Mouse (Mus musculus): ENCODE measurements around the gene Cnot1. TPM values are rescaled to one million over a fixed set of nuclear protein-coding genes. Genes with fewer than 3 reads are reported as not detected.

The Cnot1 gene
- polyA plus RNA-seq, 1 experiment, result 1.2 TPM

- Histone ChIP-seq H3K36me3 (ENCODE audit: control insufficient read depth) (peaks cover 88% of the 10 kb centered on the region), H3K9me3 (ENCODE audit: control insufficient read depth, low read length) (peaks cover 7% of the 10 kb centered on the region), H3K4me3 (replicated peaks) (no peak overlapping the region), H3K4me1 (ENCODE audit: control insufficient read depth) (no peaks in the 10 kb centered on the region; the same call in 1 of the 2 replicates), H3K27me3 (ENCODE audit: control insufficient read depth) (no peaks in the 10 kb centered on the region)
- TF ChIP-seq TAL1 (IDR thresholded peaks at IDR 0.05; ENCODE audit: low read length) (no peak), GATA1 (IDR thresholded peaks at IDR 0.05; ENCODE audit: low read length) (no peak)
Measured at GRCm38 (mm10) chr8:95782628-95783027, 24.6 kb downstream of the Cnot1 start.

DNA sequence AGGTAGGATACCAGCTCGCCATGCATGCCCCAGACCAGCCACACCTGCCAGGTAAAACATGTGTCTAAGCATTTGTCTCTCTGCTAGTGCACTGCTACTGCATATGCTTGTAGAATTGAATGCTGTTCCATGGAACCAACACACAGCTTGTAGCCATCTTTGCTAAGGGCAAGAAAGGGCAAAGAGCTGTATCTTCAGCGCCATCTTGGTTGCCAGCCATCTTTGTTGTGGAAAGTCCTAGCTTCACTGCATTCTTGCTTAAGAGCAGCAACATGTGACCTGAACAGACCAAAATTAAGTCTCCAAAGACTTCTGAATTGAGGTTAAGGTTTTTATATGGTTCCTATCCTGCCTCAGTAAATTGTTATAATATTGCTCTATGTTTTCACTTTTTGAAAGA lies 25.5 kb downstream of the Cnot1 start:
- Histone ChIP-seq H3K36me3 (ENCODE audit: control insufficient read depth) (peaks cover 87% of the 10 kb centered on the region), H3K4me1 (ENCODE audit: control insufficient read depth) (no peaks in the 10 kb centered on the region; the same call in 1 of the 2 replicates), H3K27me3 (ENCODE audit: control insufficient read depth) (no peaks in the 10 kb centered on the region), H3K9me3 (ENCODE audit: control insufficient read depth, low read length) (peaks cover 7% of the 10 kb centered on the region), H3K4me3 (replicated peaks) (no peak overlapping the region)
- TF ChIP-seq GATA1 (IDR thresholded peaks at IDR 0.05; ENCODE audit: low read length) (no peak), TAL1 (IDR thresholded peaks at IDR 0.05; ENCODE audit: low read length) (no peak)

DNA sequence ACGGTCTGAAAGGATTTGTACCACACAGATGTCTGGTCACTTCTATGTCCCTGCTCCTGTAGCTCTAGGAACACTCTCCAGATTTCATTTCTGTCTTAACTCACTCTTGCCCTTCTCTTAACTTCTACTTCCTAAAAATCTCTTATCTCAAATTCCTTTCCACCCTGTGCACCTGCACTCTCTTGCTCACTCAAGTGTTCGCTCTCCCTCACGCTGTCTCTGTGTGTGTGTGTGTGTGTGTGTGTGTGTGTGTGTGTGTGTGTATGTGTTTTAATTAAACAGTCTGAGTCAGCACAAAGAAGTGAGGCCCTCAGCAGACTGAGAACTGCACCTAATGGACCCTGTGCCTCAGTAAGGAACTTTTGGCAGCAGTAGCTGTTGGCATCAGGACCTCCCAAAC lies 26.2 kb downstream of the Cnot1 start:
- Histone ChIP-seq H3K36me3 (ENCODE audit: control insufficient read depth) (peaks cover 87% of the 10 kb centered on the region), H3K27me3 (ENCODE audit: control insufficient read depth) (no peaks in the 10 kb centered on the region), H3K9me3 (ENCODE audit: control insufficient read depth, low read length) (peaks cover 7% of the 10 kb centered on the region)

GRCm38 (mm10) chr8:95764133-95764532 lies 43.1 kb downstream of the Cnot1 start:
- no peaks in the 10 kb centered on the region for H3K27me3 ChIP-seq (ENCODE audit: control insufficient read depth)
- TF ChIP-seq TAL1 (IDR thresholded peaks at IDR 0.05; ENCODE audit: low read length) (no peak), GATA1 (IDR thresholded peaks at IDR 0.05; ENCODE audit: low read length) (no peak)
- H3K9me3 ChIP-seq (ENCODE audit: control insufficient read depth, low read length), result no peaks in the 10 kb centered on the region
- H3K4me1 ChIP-seq (ENCODE audit: control insufficient read depth), result no peaks in the 10 kb centered on the region
- no peak overlapping the region for H3K4me3 ChIP-seq (replicated peaks)
- H3K36me3 ChIP-seq (ENCODE audit: control insufficient read depth), result peaks cover 100% of the 10 kb centered on the region

More for the DNA sequence above, 26.2 kb downstream of the Cnot1 start:
- Histone ChIP-seq H3K4me3 (replicated peaks) (no peak overlapping the region), H3K4me1 (ENCODE audit: control insufficient read depth) (no peaks in the 10 kb centered on the region; the same call in 1 of the 2 replicates)
- TF ChIP-seq GATA1 (IDR thresholded peaks at IDR 0.05; ENCODE audit: low read length), result no peak
- no peak for TF ChIP-seq TAL1 (IDR thresholded peaks at IDR 0.05; ENCODE audit: low read length)

- H3K27me3 ChIP-seq (ENCODE audit: control insufficient read depth), result no peaks in the 10 kb centered on the region
- H3K36me3 ChIP-seq (ENCODE audit: control insufficient read depth), result peaks cover 100% of the 10 kb centered on the region
- H3K4me1 ChIP-seq (ENCODE audit: control insufficient read depth), result no peaks in the 10 kb centered on the region
- TF ChIP-seq TAL1 (IDR thresholded peaks at IDR 0.05; ENCODE audit: low read length) (no peak), GATA1 (IDR thresholded peaks at IDR 0.05; ENCODE audit: low read length) (no peak)
- H3K4me3 ChIP-seq (replicated peaks), result no peak overlapping the region
- no peaks in the 10 kb centered on the region for H3K9me3 ChIP-seq (ENCODE audit: control insufficient read depth, low read length)
Measured at GRCm38 (mm10) chr8:95760323-95760722, 46.9 kb downstream of the Cnot1 start.

GRCm38 (mm10) chr8:95751924-95752323 lies 55.3 kb downstream of the Cnot1 start:
- Histone ChIP-seq H3K27me3 (ENCODE audit: control insufficient read depth) (no peaks in the 10 kb centered on the region), H3K4me3 (replicated peaks) (no peak overlapping the region), H3K4me1 (ENCODE audit: control insufficient read depth) (no peaks in the 10 kb centered on the region), H3K36me3 (ENCODE audit: control insufficient read depth) (peaks cover 99% of the 10 kb centered on the region), H3K9me3 (ENCODE audit: control insufficient read depth, low read length) (no peaks in the 10 kb centered on the region)
- TF ChIP-seq TAL1 (IDR thresholded peaks at IDR 0.05; ENCODE audit: low read length), result no peak
- no peak for TF ChIP-seq GATA1 (IDR thresholded peaks at IDR 0.05; ENCODE audit: low read length)

DNA sequence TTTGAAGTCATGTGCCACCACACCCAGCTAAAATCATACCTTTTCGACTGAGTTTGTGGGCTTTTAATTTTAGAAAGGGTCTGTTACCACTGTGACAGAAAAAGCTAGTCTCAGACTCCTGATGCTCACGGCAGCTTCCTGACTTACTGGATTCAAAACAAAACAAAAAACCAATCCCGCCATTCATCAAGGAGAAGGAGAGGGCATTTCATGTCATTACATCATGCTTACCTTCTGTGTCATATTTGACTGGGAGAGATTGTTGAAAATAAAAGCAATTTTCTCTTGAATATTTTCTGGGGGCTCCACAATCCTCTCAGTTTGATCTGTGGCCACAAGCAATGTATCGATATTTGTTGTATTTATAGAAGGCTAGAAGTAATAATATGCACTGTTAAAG lies 59.2 kb downstream of the Cnot1 start:
- TF ChIP-seq GATA1 (IDR thresholded peaks at IDR 0.05; ENCODE audit: low read length), result no peak
- TF ChIP-seq TAL1 (IDR thresholded peaks at IDR 0.05; ENCODE audit: low read length), result no peak
- no peak overlapping the region for H3K4me3 ChIP-seq (replicated peaks)
- no peaks in the 10 kb centered on the region for H3K27me3 ChIP-seq (ENCODE audit: control insufficient read depth)

DNA sequence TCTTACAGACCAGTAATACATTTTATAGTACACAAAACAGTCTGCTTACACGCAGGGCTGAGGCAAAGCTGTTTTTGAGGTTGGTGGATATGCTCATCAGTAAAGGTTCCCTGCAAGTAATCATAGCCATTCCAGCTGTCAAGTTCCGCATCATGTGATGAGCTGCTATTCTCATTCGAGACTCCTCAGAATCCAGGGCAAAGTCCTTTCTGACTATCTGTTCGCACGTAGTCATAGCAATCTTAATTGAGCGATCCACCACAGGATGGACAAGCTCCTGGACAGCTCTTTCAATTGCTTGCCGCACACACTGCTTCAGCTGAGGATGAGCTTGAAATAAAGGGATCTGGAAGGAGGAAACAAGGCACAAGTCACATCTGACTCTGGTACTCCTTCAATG lies 65.5 kb downstream of the Cnot1 start:
- Histone ChIP-seq H3K9me3 (ENCODE audit: control insufficient read depth, low read length) (no peaks in the 10 kb centered on the region), H3K4me1 (ENCODE audit: control insufficient read depth) (no peaks in the 10 kb centered on the region)
- TF ChIP-seq TAL1 (IDR thresholded peaks at IDR 0.05; ENCODE audit: low read length) (no peak), GATA1 (IDR thresholded peaks at IDR 0.05; ENCODE audit: low read length) (no peak)

More for the DNA sequence above, 59.2 kb downstream of the Cnot1 start:
- no peaks in the 10 kb centered on the region for H3K4me1 ChIP-seq (ENCODE audit: control insufficient read depth)
- no peaks in the 10 kb centered on the region for H3K9me3 ChIP-seq (ENCODE audit: control insufficient read depth, low read length)
- H3K36me3 ChIP-seq (ENCODE audit: control insufficient read depth), result peaks cover 99% of the 10 kb centered on the region

DNA sequence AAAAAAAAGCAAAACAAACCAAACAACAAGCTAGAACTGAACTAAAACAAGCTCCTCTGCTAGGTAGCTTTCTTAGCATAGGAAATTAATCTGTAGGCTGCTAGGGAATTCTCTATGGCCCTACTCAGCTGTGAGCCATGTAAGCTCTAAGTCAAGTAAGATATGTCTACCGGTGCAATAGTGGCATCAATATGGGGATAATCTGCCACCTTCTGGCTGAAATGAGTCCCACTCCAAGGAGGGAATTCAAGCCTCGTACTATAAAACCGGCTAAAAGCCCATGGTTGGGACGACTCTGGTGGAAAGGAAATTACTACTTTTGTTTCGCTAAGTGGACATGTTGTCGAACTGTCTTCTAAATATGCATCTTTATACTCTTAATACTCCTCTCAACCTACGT lies 68.7 kb downstream of the Cnot1 start:
- H3K36me3 ChIP-seq (ENCODE audit: control insufficient read depth), result peaks cover 99% of the 10 kb centered on the region
- H3K4me1 ChIP-seq (ENCODE audit: control insufficient read depth), result no peaks in the 10 kb centered on the region
- TF ChIP-seq TAL1 (IDR thresholded peaks at IDR 0.05; ENCODE audit: low read length), result no peak
- no peak for TF ChIP-seq GATA1 (IDR thresholded peaks at IDR 0.05; ENCODE audit: low read length)
- H3K9me3 ChIP-seq (ENCODE audit: control insufficient read depth, low read length), result no peaks in the 10 kb centered on the region
- no peaks in the 10 kb centered on the region for H3K27me3 ChIP-seq (ENCODE audit: control insufficient read depth)
- H3K4me3 ChIP-seq (replicated peaks), result no peak overlapping the region

More for the DNA sequence above, 65.5 kb downstream of the Cnot1 start:
- Histone ChIP-seq H3K4me3 (replicated peaks) (no peak overlapping the region), H3K36me3 (ENCODE audit: control insufficient read depth) (peaks cover 99% of the 10 kb centered on the region), H3K27me3 (ENCODE audit: control insufficient read depth) (no peaks in the 10 kb centered on the region)

DNA sequence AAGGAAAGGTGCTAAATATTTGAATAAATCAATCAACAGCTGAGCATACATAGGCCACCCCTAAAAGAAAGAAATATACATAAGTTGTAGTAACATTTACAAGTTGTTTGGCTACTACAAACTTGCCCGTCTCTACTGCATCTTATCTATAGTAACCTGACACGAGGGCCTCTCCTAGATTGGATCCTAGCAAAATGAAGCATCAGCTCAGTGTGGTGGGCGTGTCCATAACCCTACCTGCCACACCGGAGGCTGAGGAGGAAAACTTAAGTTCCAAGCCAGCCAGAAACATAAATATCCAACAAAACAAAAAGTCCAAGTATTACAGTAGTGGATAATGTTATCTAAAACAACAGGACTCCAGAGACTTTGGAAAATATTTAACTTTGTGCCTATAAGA lies 79.6 kb downstream of the Cnot1 start:
- H3K4me1 ChIP-seq (ENCODE audit: control insufficient read depth), result peaks cover 10% of the 10 kb centered on the region
- no peaks in the 10 kb centered on the region for H3K9me3 ChIP-seq (ENCODE audit: control insufficient read depth, low read length)
- H3K27me3 ChIP-seq (ENCODE audit: control insufficient read depth), result no peaks in the 10 kb centered on the region
- TF ChIP-seq GATA1 (IDR thresholded peaks at IDR 0.05; ENCODE audit: low read length), result no peak
- no peak for TF ChIP-seq TAL1 (IDR thresholded peaks at IDR 0.05; ENCODE audit: low read length)
- no peak overlapping the region for H3K4me3 ChIP-seq (replicated peaks)
- peaks cover 99% of the 10 kb centered on the region for H3K36me3 ChIP-seq (ENCODE audit: control insufficient read depth)

Measured in erythroblast, embryonic 14.5 days (primary cell).